Mouse (Mus musculus): ENCODE measurements at regions not wholly inside any gene's neighbourhood (a gene's known extent, or its start where the extent isn't known, plus 50 kb on each side); places are given as distances from the start of the nearest gene placed in this dataset.

DNA sequence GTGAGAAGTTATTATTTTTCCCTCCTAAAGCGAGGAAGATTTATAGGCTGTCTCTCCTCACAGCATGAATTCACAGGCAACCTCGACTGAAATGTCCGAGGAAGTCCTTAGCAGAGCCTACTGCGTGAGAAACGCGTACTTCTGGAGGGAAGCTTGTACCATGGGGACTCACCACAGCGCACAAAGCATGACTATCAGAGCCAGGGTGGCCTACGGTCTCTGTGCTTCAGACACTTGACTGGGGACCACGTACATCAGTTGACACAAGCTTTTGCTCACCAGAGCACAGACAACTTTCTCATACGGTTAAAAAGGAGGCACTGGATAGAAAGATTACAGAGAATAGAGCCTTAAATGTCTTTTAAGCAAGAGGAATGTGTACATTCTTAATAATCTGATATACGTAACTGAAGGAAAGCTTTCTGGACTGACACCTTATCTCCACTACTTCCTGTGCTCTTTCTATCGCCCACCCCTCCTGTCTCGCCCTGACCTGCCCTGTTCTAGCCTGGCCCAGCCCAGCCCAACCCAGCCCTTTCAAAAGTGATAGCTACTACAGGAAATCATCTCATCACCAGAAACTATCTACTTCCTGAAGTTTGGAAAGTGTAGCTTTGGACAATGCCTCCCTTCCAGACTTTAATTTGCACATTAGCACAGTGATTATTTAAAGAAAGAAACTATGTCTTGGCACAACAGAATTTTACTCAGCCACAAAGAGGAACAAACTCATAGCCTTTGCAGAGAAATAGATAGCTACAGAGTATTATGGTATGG is 104.2 kb upstream of the Krtap11-1 start:
- Histone ChIP-seq H3K9ac (ENCODE audit: insufficient read depth, low read depth) (no peak overlapping the region), H3K4me1 (ENCODE audit: control insufficient read depth in 1 of 2, insufficient read depth in 2 of 2) (no peaks in the 10 kb centered on the region), H3K4me3 (replicated peaks in 1 of 3; ENCODE audit: low read depth in 2 of 3, low read length in 2 of 3, poor library complexity in 1 of 3) (no peak overlapping the region), H3K9me3 (replicated peaks; ENCODE audit: low read length) (peaks cover 74% of the 10 kb centered on the region), H3K4me2 (ENCODE audit: insufficient read depth, low read depth, poor library complexity, severe bottlenecking) (no peak overlapping the region), H3K79me2 (replicated peaks; ENCODE audit: control insufficient read depth, extremely low read depth, insufficient read depth, poor library complexity, severe bottlenecking) (no peaks in the 10 kb centered on the region), H3K27me3 (replicated peaks) (no peaks in the 10 kb centered on the region), H3K27ac (ENCODE audit: insufficient read depth, low read depth) (no peak overlapping the region), H3K36me3 (replicated peaks in 1 of 2; ENCODE audit: control insufficient read depth in 1 of 2, insufficient read depth in 1 of 2, low read length in 1 of 2) (no peaks in the 10 kb centered on the region)
- in situ Hi-C loops (cut with MboI; ENCODE audit: low pct_ligation_motif_present, low pct_unique_long_range_greater_than_20kb, low sequenced_read_pairs) (no loop called here), dilution Hi-C loops (cut with MboI; ENCODE audit: extremely low pct_ligation_motif_present, extremely low pct_unique_long_range_greater_than_20kb, low sequenced_read_pairs) (no loop called here)
- TF ChIP-seq MXI1 (IDR thresholded peaks at IDR 0.05; ENCODE audit: low read depth, low read length) (no peak), E2F4 (IDR thresholded peaks at IDR 0.05; ENCODE audit: insufficient replicate concordance, low read depth, low read length) (no peak), CHD2 (IDR thresholded peaks at IDR 0.05; ENCODE audit: low read length) (no peak), GABPA (IDR thresholded peaks at IDR 0.05; ENCODE audit: insufficient replicate concordance, low read depth, low read length) (no peak), HCFC1 (IDR thresholded peaks at IDR 0.05; ENCODE audit: low read depth, low read length) (no peak), ETS1 (conservative IDR thresholded peaks at IDR 0.05; ENCODE audit: low read depth, low read length) (no peak), NRF1 (IDR thresholded peaks at IDR 0.05; ENCODE audit: low read depth, low read length) (no peak), CHD1 (IDR thresholded peaks at IDR 0.05; ENCODE audit: low read depth, low read length) (no peak), CTCF (conservative IDR thresholded peaks at IDR 0.05 in 1 of 2, IDR thresholded peaks at IDR 0.05 in 1 of 2; ENCODE audit: low read depth in 2 of 2, low read length in 2 of 2) (no peak), IRF4 (IDR thresholded peaks at IDR 0.05; ENCODE audit: low read depth, low read length) (no peak), ZC3H11A (IDR thresholded peaks at IDR 0.05; ENCODE audit: low read depth, low read length) (no peak), TBP (conservative IDR thresholded peaks at IDR 0.05; ENCODE audit: low read depth, low read length) (no peak), SMC3 (IDR thresholded peaks at IDR 0.05; ENCODE audit: low read depth, low read length) (no peak), UBTF (IDR thresholded peaks at IDR 0.05; ENCODE audit: low read depth, low read length) (no peak), JUN (IDR thresholded peaks at IDR 0.05; ENCODE audit: insufficient read depth, low read depth, low read length) (no peak), ZNF384 (IDR thresholded peaks at IDR 0.05; ENCODE audit: low read depth, low read length) (no peak), NELFE (IDR thresholded peaks at IDR 0.05; ENCODE audit: low read depth, low read length) (no peak), RAD21 (IDR thresholded peaks at IDR 0.05; ENCODE audit: low read depth, low read length) (no peak)
- no peak for DNase-seq (ENCODE audit: extremely low read depth)

- peaks cover 74% of the 10 kb centered on the region for H3K9me3 ChIP-seq (replicated peaks; ENCODE audit: low read length)
- dilution Hi-C loops (cut with MboI; ENCODE audit: extremely low pct_ligation_motif_present, extremely low pct_unique_long_range_greater_than_20kb, low sequenced_read_pairs) = no loop called here
- DNase-seq (ENCODE audit: extremely low read depth) = no peak
- TF ChIP-seq ZNF384 (IDR thresholded peaks at IDR 0.05; ENCODE audit: low read depth, low read length) (no peak), HCFC1 (IDR thresholded peaks at IDR 0.05; ENCODE audit: low read depth, low read length) (no peak), ZKSCAN1 (IDR thresholded peaks at IDR 0.05; ENCODE audit: borderline replicate concordance, low read depth, low read length) (no peak), USF2 (conservative IDR thresholded peaks at IDR 0.05; ENCODE audit: low read depth, low read length) (no peak), TBP (conservative IDR thresholded peaks at IDR 0.05; ENCODE audit: low read depth, low read length) (no peak), ZMIZ1 (IDR thresholded peaks at IDR 0.05; ENCODE audit: low read depth, low read length) (no peak), SMC3 (IDR thresholded peaks at IDR 0.05; ENCODE audit: low read depth, low read length) (no peak), RCOR1 (conservative IDR thresholded peaks at IDR 0.05; ENCODE audit: low read depth, low read length) (no peak), MXI1 (IDR thresholded peaks at IDR 0.05; ENCODE audit: low read depth, low read length) (no peak), NELFE (IDR thresholded peaks at IDR 0.05; ENCODE audit: low read depth, low read length) (no peak), TCF12 (IDR thresholded peaks at IDR 0.05; ENCODE audit: low read depth, low read length) (no peak), BHLHE40 (IDR thresholded peaks at IDR 0.05; ENCODE audit: low read depth, low read length) (no peak), USF1 (IDR thresholded peaks at IDR 0.05; ENCODE audit: low read depth, low read length) (no peak), CHD1 (IDR thresholded peaks at IDR 0.05; ENCODE audit: low read depth, low read length) (no peak), ETS1 (conservative IDR thresholded peaks at IDR 0.05; ENCODE audit: low read depth, low read length) (no peak), POLR2AphosphoS2 (IDR thresholded peaks at IDR 0.05; ENCODE audit: low read depth, low read length) (no peak), MYC (IDR thresholded peaks at IDR 0.05; ENCODE audit: low read depth, low read length) (no peak), JUND (conservative IDR thresholded peaks at IDR 0.05; ENCODE audit: low read depth, low read length) (no peak), MAFK (IDR thresholded peaks at IDR 0.05; ENCODE audit: insufficient replicate concordance, low read length) (no peak), GABPA (IDR thresholded peaks at IDR 0.05; ENCODE audit: insufficient replicate concordance, low read depth, low read length) (no peak)
- H3K4me2 ChIP-seq (ENCODE audit: insufficient read depth, low read depth, poor library complexity, severe bottlenecking) = no peak overlapping the region
- no peaks in the 10 kb centered on the region for H3K27me3 ChIP-seq (replicated peaks)
- H3K4me3 ChIP-seq (replicated peaks in 1 of 3; ENCODE audit: low read depth in 2 of 3, low read length in 2 of 3, poor library complexity in 1 of 3) = no peak overlapping the region
- no peaks in the 10 kb centered on the region for H3K36me3 ChIP-seq (replicated peaks in 1 of 2; ENCODE audit: control insufficient read depth in 1 of 2, insufficient read depth in 1 of 2, low read length in 1 of 2)
- no peaks in the 10 kb centered on the region for H3K4me1 ChIP-seq (ENCODE audit: control insufficient read depth in 1 of 2, insufficient read depth in 2 of 2)
- no peak overlapping the region for H3K27ac ChIP-seq (ENCODE audit: insufficient read depth, low read depth)
- in situ Hi-C loops (cut with MboI; ENCODE audit: low pct_ligation_motif_present, low pct_unique_long_range_greater_than_20kb, low sequenced_read_pairs) = no loop called here
- no peaks in the 10 kb centered on the region for H3K79me2 ChIP-seq (replicated peaks; ENCODE audit: control insufficient read depth, extremely low read depth, insufficient read depth, poor library complexity, severe bottlenecking)
- H3K9ac ChIP-seq (ENCODE audit: insufficient read depth, low read depth) = no peak overlapping the region
Measured at GRCm38 (mm10) chr16:89674159-89674902, 103.3 kb upstream of the Krtap11-1 start.
